Mouse (Mus musculus) forebrain, embryonic 13.5 days (tissue): ENCODE data around the gene Lamtor1. TPM values are rescaled to one million over a fixed set of nuclear protein-coding genes. Genes with fewer than 3 reads are reported as not detected.
"Not testable (repeated sequence)": the region's sequence is repeated elsewhere in the genome, so short reads cannot be mapped to it uniquely, and the experiment has no call there.

Experiments
- ATAC-seq: fragments of 200-750 bp; cut with Nextera tagmentation; 2 replicates; pipeline ENCODE4 v1.8.0; 2017
- H3K27ac ChIP-seq: fragments of 300-500 bp; sonication (generic); 2 replicates; pipeline ENCODE4 v1.5.1; 2015; ENCODE audit warnings: inconsistent platforms, mild to moderate bottlenecking, moderate library complexity
- H3K27me3 ChIP-seq: fragments of 300-500 bp; sonication (generic); 2 replicates; pipeline ENCODE4 v1.6.1; 2015; ENCODE audit warnings: mild to moderate bottlenecking, inconsistent platforms
- H3K36me3 ChIP-seq: fragments of 300-500 bp; sonication (generic); 2 replicates; pipeline ENCODE4 v1.6.1; 2015; ENCODE audit warnings: mild to moderate bottlenecking, inconsistent platforms; ENCODE audit not compliant: poor library complexity, severe bottlenecking
- H3K4me1 ChIP-seq: fragments of 300-500 bp; sonication (generic); 2 replicates; pipeline ENCODE4 v1.6.1; 2015; ENCODE audit warnings: inconsistent platforms
- H3K4me2 ChIP-seq: fragments of 300-500 bp; sonication (generic); 2 replicates; pipeline ENCODE4 v1.6.1; 2015; ENCODE audit warnings: inconsistent platforms, mild to moderate bottlenecking, moderate library complexity
- H3K4me3 ChIP-seq: fragments of 300-500 bp; sonication (generic); 2 replicates; pipeline ENCODE4 v1.5.1; 2015; ENCODE audit warnings: mild to moderate bottlenecking, inconsistent platforms
- H3K9ac ChIP-seq: fragments of 300-500 bp; sonication (generic); 2 replicates; pipeline ENCODE4 v1.6.1; 2015; ENCODE audit warnings: mild to moderate bottlenecking, inconsistent platforms
- H3K9me3 ChIP-seq: fragments of 300-500 bp; sonication (generic); replicated peaks from 2 replicates; pipeline ENCODE4 v1.6.1; 2016; ENCODE audit warnings: inconsistent platforms
- WGBS: fragments of 180-500 bp; shearing (Covaris S2); methylation state at CpG from one replicate; pipeline ENCODE4 v1.1.7; 2015; 5-methylcytosine and 5-hydroxymethylcytosine counted together
- polyA plus RNA-seq: library from polyadenylated mRNA; unstranded; fragments of >200 nt; fragmentation: Nextera tagmentation; extraction: Ambion mirVana; gene quantifications from 2 replicates; pipeline ENCODE4 v1.2.1, GENCODE M21; 2015

The Lamtor1 gene
- polyA plus RNA-seq, 1 experiment from 2014 or later: 152 TPM

- Histone ChIP-seq H3K27me3 (no peaks in the 10 kb centered on the region), H3K4me1 (peaks cover 21% of the 10 kb centered on the region), H3K4me3 (no peak overlapping the region), H3K9me3 (peaks cover 5% of the 10 kb centered on the region; the same call in 1 of the 2 replicates), H3K36me3 (peaks cover 37% of the 10 kb centered on the region), H3K27ac (no peak overlapping the region), H3K9ac (no peak overlapping the region), H3K4me2 (no peak overlapping the region)
- no peak for ATAC-seq
Observed at GRCm38 (mm10) chr7:101902846-101903245, 2.9 kb upstream of the Lamtor1 start.

GRCm38 (mm10) chr7:101906287-101906681 lies 580 bp downstream of the Lamtor1 start, which contains the start of gene Tomt:
Tomt (minus strand) TSS chr7:101906359.
- no peak for ATAC-seq
- H3K27ac ChIP-seq: peak within 1 kb of the TSS; percentile 93
- WGBS: 21% methylated on average over 11 of the region's 11 CpGs
- H3K27me3 ChIP-seq: no peaks in the 10 kb centered on the region
- peaks cover 32% of the 10 kb centered on the region for H3K4me1 ChIP-seq
- H3K9me3 ChIP-seq: peaks cover 5% of the 10 kb centered on the region; the same call in 1 of the 2 replicates
- peak within 1 kb of the TSS; percentile 84 for H3K4me3 ChIP-seq
- H3K4me2 ChIP-seq: peak within 1 kb of the TSS; percentile 77
- peaks cover 38% of the 10 kb centered on the region for H3K36me3 ChIP-seq
- H3K9ac ChIP-seq: peak within 1 kb of the TSS; percentile 91

GRCm38 (mm10) chr7:101906696-101907095 lies 992 bp downstream of the Lamtor1 start:
- H3K4me1 ChIP-seq: peaks cover 32% of the 10 kb centered on the region
- peaks cover 42% of the 10 kb centered on the region for H3K36me3 ChIP-seq
- peaks cover 5% of the 10 kb centered on the region; the same call in 1 of the 2 replicates for H3K9me3 ChIP-seq
- H3K9ac ChIP-seq: peak overlapping the region; percentile 91
- peak overlapping the region; percentile 77 for H3K4me2 ChIP-seq
- no peak overlapping the region for H3K27ac ChIP-seq
- H3K27me3 ChIP-seq: no peaks in the 10 kb centered on the region
- WGBS: 83% methylated on average over 8 of the region's 8 CpGs
- no peak for ATAC-seq
- peak overlapping the region; percentile 84 for H3K4me3 ChIP-seq

- ATAC-seq: no peak
- Histone ChIP-seq H3K9ac (peak overlapping the region; percentile 17; the same call in 1 of the 2 replicates), H3K36me3 (peaks cover 46% of the 10 kb centered on the region), H3K4me3 (no peak overlapping the region), H3K4me1 (peaks cover 32% of the 10 kb centered on the region), H3K27me3 (no peaks in the 10 kb centered on the region), H3K27ac (no peak overlapping the region), H3K4me2 (no peak overlapping the region), H3K9me3 (no peaks in the 10 kb centered on the region)
- 87% methylated on average over 4 of the region's 4 CpGs for WGBS
Observed at GRCm38 (mm10) chr7:101908367-101908766, 2.7 kb downstream of the Lamtor1 start.

GRCm38 (mm10) chr7:101910138-101910537 lies 4.4 kb downstream of the Lamtor1 start:
- WGBS: 91% methylated on average over 4 of the region's 4 CpGs
- Histone ChIP-seq H3K27ac (no peak overlapping the region), H3K4me3 (no peak overlapping the region), H3K9ac (no peak overlapping the region), H3K4me2 (no peak overlapping the region), H3K9me3 (no peaks in the 10 kb centered on the region), H3K27me3 (no peaks in the 10 kb centered on the region), H3K4me1 (peaks cover 28% of the 10 kb centered on the region), H3K36me3 (peaks cover 61% of the 10 kb centered on the region)
- ATAC-seq: no peak

- Histone ChIP-seq H3K36me3 (peaks cover 61% of the 10 kb centered on the region), H3K9me3 (no peaks in the 10 kb centered on the region)
- 57% methylated on average over 3 of the region's 3 CpGs for WGBS
Observed at GRCm38 (mm10) chr7:101911982-101912381, 6.3 kb downstream of the Lamtor1 start.

GRCm38 (mm10) chr7:101918071-101918470 lies 12.4 kb downstream of the Lamtor1 start:
- no peaks in the 10 kb centered on the region for H3K27me3 ChIP-seq
- H3K27ac ChIP-seq: no peak overlapping the region
- no peak overlapping the region for H3K4me2 ChIP-seq
- H3K4me1 ChIP-seq: no peaks in the 10 kb centered on the region
- ATAC-seq: peak; percentile 81
- no peak overlapping the region for H3K4me3 ChIP-seq
- peaks cover 17% of the 10 kb centered on the region for H3K36me3 ChIP-seq
- H3K9me3 ChIP-seq: no peaks in the 10 kb centered on the region
- 17% methylated on average over 1 of the region's 1 CpGs for WGBS
- H3K9ac ChIP-seq: no peak overlapping the region

More at GRCm38 (mm10) chr7:101911982-101912381, 6.3 kb downstream of the Lamtor1 start:
- Histone ChIP-seq H3K4me2 (no peak overlapping the region), H3K4me1 (peaks cover 17% of the 10 kb centered on the region), H3K9ac (no peak overlapping the region), H3K27me3 (no peaks in the 10 kb centered on the region), H3K27ac (no peak overlapping the region), H3K4me3 (no peak overlapping the region)
- no peak for ATAC-seq

- not testable (repeated sequence) for H3K9ac ChIP-seq, ATAC-seq
Observed at GRCm38 (mm10) chr7:101925892-101926291, 20.2 kb downstream of the Lamtor1 start.

GRCm38 (mm10) chr7:101928093-101928492 lies 22.4 kb downstream of the Lamtor1 start:
- H3K4me3 ChIP-seq: no peak overlapping the region
- no peaks in the 10 kb centered on the region for H3K9me3 ChIP-seq
- no peak for ATAC-seq
- no peak overlapping the region for H3K9ac ChIP-seq
- peaks cover 8% of the 10 kb centered on the region for H3K4me1 ChIP-seq
- no peak overlapping the region for H3K27ac ChIP-seq
- no peak overlapping the region for H3K4me2 ChIP-seq
- 95% methylated on average over 3 of the region's 3 CpGs for WGBS
- no peaks in the 10 kb centered on the region for H3K36me3 ChIP-seq
- H3K27me3 ChIP-seq: no peaks in the 10 kb centered on the region

More at GRCm38 (mm10) chr7:101925892-101926291, 20.2 kb downstream of the Lamtor1 start:
- H3K9me3 ChIP-seq, H3K27me3 ChIP-seq, H3K36me3 ChIP-seq, H3K4me2 ChIP-seq, H3K4me1 ChIP-seq, H3K27ac ChIP-seq, H3K4me3 ChIP-seq: not testable (repeated sequence)

GRCm38 (mm10) chr7:101932551-101932950 lies 26.8 kb downstream of the Lamtor1 start:
- H3K9me3 ChIP-seq: no peaks in the 10 kb centered on the region

GRCm38 (mm10) chr7:101933300-101933699 lies 27.6 kb downstream of the Lamtor1 start:
- peak overlapping the region; percentile 89 for H3K4me3 ChIP-seq
- H3K27me3 ChIP-seq: no peaks in the 10 kb centered on the region
- H3K36me3 ChIP-seq: no peaks in the 10 kb centered on the region
- peak overlapping the region; percentile 85 for H3K9ac ChIP-seq
- peak overlapping the region; percentile 77 for H3K4me2 ChIP-seq
- peaks cover 28% of the 10 kb centered on the region for H3K4me1 ChIP-seq
- no peak overlapping the region for H3K27ac ChIP-seq
- peak; percentile 36 for ATAC-seq
- H3K9me3 ChIP-seq: no peaks in the 10 kb centered on the region
- WGBS: 8% methylated on average over 15 of the region's 15 CpGs

More at GRCm38 (mm10) chr7:101932551-101932950, 26.8 kb downstream of the Lamtor1 start:
- H3K4me3 ChIP-seq: peak overlapping the region; percentile 89; the same call in 1 of the 2 replicates
- WGBS: 92% methylated on average over 1 of the region's 1 CpGs
- H3K27me3 ChIP-seq: no peaks in the 10 kb centered on the region
- H3K4me2 ChIP-seq: peak overlapping the region; percentile 77
- no peak for ATAC-seq
- peaks cover 28% of the 10 kb centered on the region for H3K4me1 ChIP-seq
- H3K36me3 ChIP-seq: no peaks in the 10 kb centered on the region
- H3K9ac ChIP-seq: no peak overlapping the region
- no peak overlapping the region for H3K27ac ChIP-seq

GRCm38 (mm10) chr7:101933751-101934240 lies 28.1 kb downstream of the Lamtor1 start, which contains the start of the genes Lrrc51 and Numa1:
Lrrc51 (minus strand) TSS chr7:101933895.
Numa1 (plus strand) TSS chr7:101934111.
- 0 out of 2 replicates have a peak, but pooled peaks cover 2% of the 10 kb centered on the region for H3K36me3 ChIP-seq
- peak; percentile 99 for ATAC-seq
- peak within 1 kb of the TSS; percentile 89 for H3K4me3 ChIP-seq
- H3K9me3 ChIP-seq: no peaks in the 10 kb centered on the region
- H3K4me2 ChIP-seq: peak within 1 kb of the TSS; percentile 77
- H3K4me1 ChIP-seq: peaks cover 28% of the 10 kb centered on the region
- WGBS: under 1% methylated on average over 40 of the region's 40 CpGs
- no peaks in the 10 kb centered on the region for H3K27me3 ChIP-seq
- peak within 1 kb of the TSS; percentile 63 for H3K27ac ChIP-seq
- H3K9ac ChIP-seq: peak within 1 kb of the TSS; percentile 85
